Mouse (Mus musculus) neural tube, embryonic 15.5 days (tissue): ENCODE results near the gene Zfp287. TPM values are rescaled to one million over a fixed set of nuclear protein-coding genes. Genes with fewer than 3 reads are reported as not detected.

ENCODE experiments used
- ATAC-seq: fragments of 200-750 bp; cut with Nextera tagmentation; 2 replicates; pipeline ENCODE4 v1.8.0; 2017; ENCODE audit warnings: mild to moderate bottlenecking, moderate TSS enrichment, moderate library complexity; ENCODE audit not compliant: low FRiP score
- H3K27ac ChIP-seq: fragments of 300-500 bp; sonication (generic); replicated peaks from 2 replicates; pipeline ENCODE4 v1.5.1; 2015; ENCODE audit warnings: mild to moderate bottlenecking, inconsistent platforms
- H3K27me3 ChIP-seq: fragments of 300-500 bp; sonication (generic); replicated peaks from 2 replicates; pipeline ENCODE4 v1.6.1; 2015; ENCODE audit warnings: inconsistent platforms
- H3K36me3 ChIP-seq: fragments of 300-500 bp; sonication (generic); 2 replicates; pipeline ENCODE4 v1.6.1; 2015; ENCODE audit warnings: inconsistent platforms
- H3K4me1 ChIP-seq: fragments of 300-500 bp; sonication (generic); 2 replicates; pipeline ENCODE4 v1.6.1; 2015; ENCODE audit warnings: inconsistent platforms
- H3K4me2 ChIP-seq: fragments of 300-500 bp; sonication (generic); 2 replicates; pipeline ENCODE4 v1.6.1; 2015; ENCODE audit warnings: inconsistent platforms, mild to moderate bottlenecking, moderate library complexity
- H3K4me3 ChIP-seq: fragments of 300-500 bp; sonication (generic); replicated peaks from 2 replicates; pipeline ENCODE4 v1.5.1; 2015; ENCODE audit warnings: mild to moderate bottlenecking, inconsistent platforms
- H3K9ac ChIP-seq: fragments of 300-500 bp; sonication (generic); replicated peaks from 2 replicates; pipeline ENCODE4 v1.6.1; 2015; ENCODE audit warnings: mild to moderate bottlenecking, inconsistent platforms
- H3K9me3 ChIP-seq: fragments of 300-500 bp; sonication (generic); replicated peaks from 2 replicates; pipeline ENCODE4 v1.6.1; 2016; ENCODE audit warnings: inconsistent platforms
- WGBS: fragments of 180-500 bp; shearing (Covaris S2); methylation state at CpG from one replicate; pipeline ENCODE4 v1.1.7; 2015; ENCODE audit warnings: mixed read lengths; 5-methylcytosine and 5-hydroxymethylcytosine counted together
- polyA plus RNA-seq: library from polyadenylated mRNA; unstranded; fragments of >200 nt; fragmentation: Nextera tagmentation; extraction: Ambion mirVana; gene quantifications from 2 replicates; pipeline ENCODE4 v1.2.1, GENCODE M21; 2015

The Zfp287 gene
- polyA plus RNA-seq, 1 experiment from 2014 or later = 18.0 TPM

DNA sequence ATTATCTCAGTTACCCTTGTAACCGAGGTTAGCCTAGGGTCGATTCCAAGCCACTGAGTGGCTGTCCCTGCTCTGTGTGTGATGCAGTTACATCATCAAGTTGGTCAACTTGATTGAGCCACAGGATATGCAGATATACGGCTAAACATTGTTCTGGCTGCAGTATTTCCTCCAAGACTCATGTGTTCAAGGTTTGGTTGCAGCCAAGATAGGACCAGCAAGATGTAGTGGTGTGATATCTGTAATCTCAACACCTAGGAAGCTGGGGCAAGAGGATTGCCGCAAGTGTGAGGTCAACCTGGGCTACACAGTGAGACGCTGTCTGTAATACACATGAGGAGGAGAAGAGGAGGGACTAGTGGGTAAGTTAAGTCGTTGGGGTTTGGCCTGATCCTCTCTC is 67.5 kb downstream of the Zfp287 start:
- no peaks in the 10 kb centered on the region for H3K27me3 ChIP-seq
- 87% methylated on average over 6 of the region's 6 CpGs for WGBS
- H3K4me1 ChIP-seq = no peaks in the 10 kb centered on the region
- H3K4me2 ChIP-seq = no peak overlapping the region
- no peaks in the 10 kb centered on the region for H3K36me3 ChIP-seq
- H3K27ac ChIP-seq = no peak overlapping the region
- no peak overlapping the region for H3K9ac ChIP-seq
- no peaks in the 10 kb centered on the region for H3K9me3 ChIP-seq
- no peak overlapping the region for H3K4me3 ChIP-seq
- ATAC-seq = no peak

DNA sequence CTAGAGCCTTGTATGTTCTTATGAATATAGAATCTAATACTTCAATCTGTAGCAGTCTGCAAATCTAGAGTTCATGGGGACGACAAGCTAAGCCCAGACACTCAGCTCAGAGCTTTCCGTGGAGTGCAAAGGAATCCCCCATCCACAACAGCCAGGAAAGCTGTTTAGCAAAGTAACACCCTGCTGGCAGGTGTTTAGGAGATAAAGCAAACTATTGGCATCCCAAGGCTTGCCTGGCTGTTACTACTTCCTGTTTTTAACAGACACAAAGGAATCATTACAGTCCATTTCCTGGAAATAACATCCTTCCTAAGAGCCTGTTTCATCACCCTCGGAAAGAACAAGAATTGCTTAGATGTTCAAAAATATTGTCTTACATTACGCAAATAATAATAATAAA is 70.8 kb downstream of the Zfp287 start:
- Histone ChIP-seq H3K9ac (no peak overlapping the region), H3K36me3 (no peaks in the 10 kb centered on the region), H3K4me1 (0 out of 2 replicates have a peak, but pooled peaks cover 6% of the 10 kb centered on the region), H3K4me2 (no peak overlapping the region), H3K27me3 (no peaks in the 10 kb centered on the region), H3K4me3 (no peak overlapping the region), H3K9me3 (no peaks in the 10 kb centered on the region), H3K27ac (no peak overlapping the region)
- no peak for ATAC-seq
- 50% methylated on average over 4 of the region's 4 CpGs for WGBS

- no peak overlapping the region for H3K4me3 ChIP-seq
- WGBS = 87% methylated on average over 3 of the region's 3 CpGs
- H3K4me1 ChIP-seq = peaks cover 18% of the 10 kb centered on the region
- H3K4me2 ChIP-seq = no peak overlapping the region
- ATAC-seq = no peak
- no peaks in the 10 kb centered on the region for H3K27me3 ChIP-seq
- H3K9me3 ChIP-seq = no peaks in the 10 kb centered on the region
- H3K27ac ChIP-seq = no peak overlapping the region
- H3K36me3 ChIP-seq = no peaks in the 10 kb centered on the region
- H3K9ac ChIP-seq = no peak overlapping the region
Measured at GRCm38 (mm10) chr11:62652080-62652479, 79.6 kb downstream of the Zfp287 start.

DNA sequence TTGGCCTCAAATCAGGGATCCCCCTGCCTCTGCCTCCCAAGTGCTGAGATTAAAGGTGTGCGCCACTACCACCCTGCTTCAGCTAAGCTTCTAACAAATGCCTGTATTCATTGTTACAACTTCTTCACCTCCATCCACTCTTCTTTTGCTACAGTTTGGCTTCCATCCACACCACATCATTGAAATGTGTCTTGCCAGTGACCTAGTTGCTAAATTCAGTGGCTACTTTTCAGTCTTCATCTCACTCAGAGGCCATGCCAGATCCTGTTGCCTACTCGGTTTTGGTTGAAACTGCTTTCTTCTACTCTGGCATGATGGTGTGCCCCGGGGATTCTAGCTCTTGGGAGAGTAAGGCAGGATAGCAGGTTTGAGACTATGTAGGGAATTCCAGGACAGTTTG is 80.1 kb downstream of the Zfp287 start:
- Histone ChIP-seq H3K4me1 (peaks cover 23% of the 10 kb centered on the region), H3K27me3 (no peaks in the 10 kb centered on the region), H3K9me3 (no peaks in the 10 kb centered on the region), H3K9ac (no peak overlapping the region), H3K36me3 (no peaks in the 10 kb centered on the region), H3K4me2 (no peak overlapping the region), H3K4me3 (no peak overlapping the region), H3K27ac (no peak overlapping the region)
- 93% methylated on average over 3 of the region's 3 CpGs for WGBS
- no peak for ATAC-seq

Other genes with a start within 250 kb of the Zfp287 start
- 40.1 and 51.3 TPM in 2 replicates for gene Cenpv, start 192.6 kb downstream of the Zfp287 start, polyA plus RNA-seq
- gene Ubb, start 180.7 kb downstream of the Zfp287 start, polyA plus RNA-seq = 4,120 and 4,434 TPM in 2 replicates
- gene Trpv2, start 157.4 kb downstream of the Zfp287 start, polyA plus RNA-seq = 32.3 and 32.9 TPM in 2 replicates
- 8.2 and 8.5 TPM in 2 replicates for gene Lrrc75a, start 83.4 kb downstream of the Zfp287 start, polyA plus RNA-seq
- gene Mmgt2, start 83.2 kb downstream of the Zfp287 start, polyA plus RNA-seq = 23.2 and 30.8 TPM in 2 replicates
- gene Gm10428, start 21.2 kb upstream of the Zfp287 start, polyA plus RNA-seq = not detected in 2 replicates
- gene Zfp286, start 57.6 kb upstream of the Zfp287 start, polyA plus RNA-seq = 25.0 and 25.3 TPM in 2 replicates
- 9.5 and 11.9 TPM in 2 replicates for gene Trim16, start 88.3 kb upstream of the Zfp287 start, polyA plus RNA-seq
- gene Fbxw10, start 115.2 kb upstream of the Zfp287 start, polyA plus RNA-seq = 0.19 and 0.55 TPM in 2 replicates
- gene Tvp23b, start 147.6 kb upstream of the Zfp287 start, polyA plus RNA-seq = 54.0 and 55.4 TPM in 2 replicates
- not detected in 2 replicates for gene Cdrt4, start 219.3 kb upstream of the Zfp287 start, polyA plus RNA-seq